Mouse (Mus musculus) hindbrain, embryonic 11.5 days (tissue): Measurements from ENCODE around the gene Btbd2. TPM values are rescaled to one million over a fixed set of nuclear protein-coding genes. Genes with fewer than 3 reads are reported as not detected.

ENCODE experiments used
- ATAC-seq: fragments of 200-750 bp; cut with Nextera tagmentation; 2 replicates; pipeline ENCODE4 v1.8.0; 2017; ENCODE audit warnings: mild to moderate bottlenecking, moderate TSS enrichment, moderate library complexity; ENCODE audit not compliant: low FRiP score
- DNase-seq: peaks from one replicate; pipeline ENCODE4 v3.0.0-alpha.2; 2015; ENCODE audit warnings: low spot score
- H3K27ac ChIP-seq: fragments of 300-500 bp; sonication (generic); 2 replicates; pipeline ENCODE4 v1.5.1; 2014; ENCODE audit warnings: mild to moderate bottlenecking, low read depth, low read length
- H3K27me3 ChIP-seq: fragments of 300-500 bp; sonication (generic); 2 replicates; pipeline ENCODE4 v1.6.1; 2014; ENCODE audit warnings: mild to moderate bottlenecking, low read length, moderate library complexity, mixed read lengths; ENCODE audit not compliant: control insufficient read depth, insufficient read depth
- H3K36me3 ChIP-seq: fragments of 300-500 bp; sonication (generic); 2 replicates; pipeline ENCODE4 v1.6.1; 2014; ENCODE audit warnings: mild to moderate bottlenecking, low read length, moderate library complexity, mixed read lengths; ENCODE audit not compliant: control insufficient read depth, insufficient read depth
- H3K4me1 ChIP-seq: fragments of 300-500 bp; sonication (generic); replicated peaks from 2 replicates; pipeline ENCODE4 v1.6.1; 2014; ENCODE audit warnings: low read length, mixed read lengths; ENCODE audit not compliant: control insufficient read depth, insufficient read depth
- H3K4me2 ChIP-seq: fragments of 300-500 bp; sonication (generic); replicated peaks from 2 replicates; pipeline ENCODE4 v1.6.1; 2014; ENCODE audit warnings: mild to moderate bottlenecking, low read depth, low read length
- H3K4me3 ChIP-seq: fragments of 300-500 bp; sonication (generic); 2 replicates; pipeline ENCODE4 v1.5.1; 2014; ENCODE audit warnings: low read depth, low read length
- H3K9ac ChIP-seq: fragments of 300-500 bp; sonication (generic); 2 replicates; pipeline ENCODE4 v1.6.1; 2014; ENCODE audit warnings: low read depth, low read length
- H3K9me3 ChIP-seq: fragments of 300-500 bp; sonication (generic); 2 replicates; pipeline ENCODE4 v1.6.1; 2016; ENCODE audit warnings: low read length; ENCODE audit not compliant: control insufficient read depth
- WGBS: fragments of 180-500 bp; shearing (Covaris S2); extraction: QIAGEN DNeasy Blood & Tissue Kit; methylation state at CpG from one replicate; pipeline ENCODE4 v1.1.7; 2014; 5-methylcytosine and 5-hydroxymethylcytosine counted together
- polyA plus RNA-seq: library from polyadenylated mRNA; unstranded; fragments of >200 nt; fragmentation: Nextera tagmentation; extraction: Ambion mirVana; gene quantifications from 2 replicates; pipeline ENCODE4 v1.2.1, GENCODE M21; 2014

The Btbd2 gene
- polyA plus RNA-seq, 1 experiment from 2014 or later, result 36.2 TPM

DNA sequence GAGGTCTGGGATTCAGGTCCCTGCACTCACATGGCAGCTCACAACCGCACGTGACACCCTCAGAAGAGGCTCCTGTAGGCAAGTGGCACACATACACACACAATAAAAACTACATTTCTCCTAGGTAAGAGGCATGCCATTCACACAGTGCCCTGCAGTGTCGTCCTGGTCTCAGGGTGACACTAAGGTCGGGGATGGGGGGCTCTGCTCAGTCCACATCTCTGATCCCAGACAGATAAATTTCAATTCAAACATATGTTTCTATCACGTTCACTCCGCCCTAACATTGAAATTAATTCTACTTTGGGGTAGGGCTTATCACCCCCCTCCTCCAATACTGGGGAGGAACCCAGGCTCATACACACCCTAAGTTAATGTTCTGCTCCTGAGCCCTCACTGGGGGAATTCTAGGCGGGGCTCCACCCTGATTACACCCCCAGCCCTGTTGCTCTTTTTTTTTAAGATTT is 43.2 kb upstream of the Btbd2 start:
- H3K27me3 ChIP-seq, result no peaks in the 10 kb centered on the region
- peaks cover 5% of the 10 kb centered on the region for H3K4me1 ChIP-seq
- no peak overlapping the region for H3K4me3 ChIP-seq
- no peak overlapping the region for H3K9ac ChIP-seq
- no peak overlapping the region for H3K27ac ChIP-seq
- H3K4me2 ChIP-seq, result no peak overlapping the region
- DNase-seq (no peak), ATAC-seq (no peak)
- 86% methylated on average over 7 of the region's 7 CpGs for WGBS
- no peaks in the 10 kb centered on the region for H3K9me3 ChIP-seq
- H3K36me3 ChIP-seq, result 0 out of 2 replicates have a peak, but pooled peaks cover 2% of the 10 kb centered on the region

DNA sequence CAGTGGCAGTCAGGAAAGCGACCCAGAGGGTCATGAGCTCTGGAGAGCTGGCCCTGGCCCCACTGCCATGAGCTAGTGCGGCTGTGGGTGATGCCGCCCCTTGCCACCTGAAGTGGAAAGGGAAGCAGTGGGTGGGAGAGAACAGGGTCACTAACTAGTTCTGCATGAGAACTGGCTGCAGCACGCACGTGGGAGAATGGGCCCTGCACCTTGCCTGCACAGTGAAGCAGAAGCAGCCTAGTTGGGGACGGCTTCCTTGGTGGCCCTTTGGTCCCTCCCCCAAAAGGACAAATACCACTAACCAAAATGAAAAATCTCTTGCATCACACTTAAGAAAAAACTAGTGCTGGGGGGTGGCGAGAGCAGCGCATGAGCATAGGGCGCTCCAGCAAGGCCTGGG is 41.7 kb upstream of the Btbd2 start:
- no peaks in the 10 kb centered on the region for H3K9me3 ChIP-seq
- no peak overlapping the region for H3K9ac ChIP-seq
- H3K4me3 ChIP-seq, result no peak overlapping the region
- 92% methylated on average over 9 of the region's 9 CpGs for WGBS
- H3K27ac ChIP-seq, result no peak overlapping the region
- no peak overlapping the region for H3K4me2 ChIP-seq
- H3K4me1 ChIP-seq, result peaks cover 5% of the 10 kb centered on the region
- H3K27me3 ChIP-seq, result no peaks in the 10 kb centered on the region
- no peak for DNase-seq
- ATAC-seq, result no peak
- H3K36me3 ChIP-seq, result peaks cover 5% of the 10 kb centered on the region; the same call in 1 of the 2 replicates

DNA sequence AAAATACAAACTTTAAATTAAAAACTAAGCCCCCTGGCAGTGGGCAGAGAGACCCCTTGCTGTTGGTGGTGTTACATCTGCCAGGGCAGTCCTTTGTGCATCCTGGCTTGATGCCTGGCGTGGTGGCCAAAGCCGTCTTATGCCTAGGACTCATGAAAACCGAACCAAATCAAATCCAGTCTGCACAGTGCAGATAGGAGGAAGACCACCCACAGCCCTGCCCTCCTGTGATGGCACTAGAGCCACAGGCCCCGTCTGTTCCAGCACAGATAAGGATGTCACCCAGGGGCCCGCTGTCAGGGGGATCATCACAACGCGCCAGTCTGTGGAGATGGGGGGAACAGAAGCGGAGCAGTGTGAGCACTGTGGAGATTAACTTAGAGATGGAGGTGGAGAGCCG is 40.9 kb upstream of the Btbd2 start:
- ATAC-seq (no peak), DNase-seq (no peak)
- Histone ChIP-seq H3K4me2 (no peak overlapping the region), H3K27ac (no peak overlapping the region), H3K4me3 (no peak overlapping the region), H3K27me3 (no peaks in the 10 kb centered on the region), H3K9ac (no peak overlapping the region), H3K36me3 (peaks cover 5% of the 10 kb centered on the region; the same call in 1 of the 2 replicates), H3K4me1 (peaks cover 3% of the 10 kb centered on the region), H3K9me3 (no peaks in the 10 kb centered on the region)
- WGBS, result 89% methylated on average over 9 of the region's 9 CpGs

DNA sequence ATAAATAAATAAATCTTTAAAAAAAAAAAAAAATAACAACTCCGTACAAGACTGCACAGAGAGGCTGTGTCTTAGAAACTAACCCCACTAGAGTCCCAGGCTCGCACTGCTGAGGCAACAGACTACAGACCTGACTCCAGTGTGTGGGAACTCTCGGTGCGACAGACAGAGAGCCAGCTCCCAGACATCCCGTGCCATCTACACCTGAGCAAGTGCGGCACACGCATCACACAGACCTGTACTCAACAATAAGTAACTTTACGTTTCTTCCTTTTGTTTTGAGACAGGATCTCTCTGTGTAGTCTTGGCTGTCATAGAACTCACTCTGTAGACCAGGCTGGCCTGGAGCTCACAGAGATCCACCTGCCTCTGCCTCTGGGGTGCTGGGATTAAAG is 40.5 kb upstream of the Btbd2 start:
- Histone ChIP-seq H3K4me2 (no peak overlapping the region), H3K4me3 (no peak overlapping the region), H3K36me3 (peaks cover 5% of the 10 kb centered on the region; the same call in 1 of the 2 replicates), H3K4me1 (peaks cover 3% of the 10 kb centered on the region), H3K9ac (no peak overlapping the region), H3K27ac (no peak overlapping the region), H3K27me3 (no peaks in the 10 kb centered on the region), H3K9me3 (no peaks in the 10 kb centered on the region)
- DNase-seq (no peak), ATAC-seq (no peak)
- WGBS, result 91% methylated on average over 8 of the region's 8 CpGs

DNA sequence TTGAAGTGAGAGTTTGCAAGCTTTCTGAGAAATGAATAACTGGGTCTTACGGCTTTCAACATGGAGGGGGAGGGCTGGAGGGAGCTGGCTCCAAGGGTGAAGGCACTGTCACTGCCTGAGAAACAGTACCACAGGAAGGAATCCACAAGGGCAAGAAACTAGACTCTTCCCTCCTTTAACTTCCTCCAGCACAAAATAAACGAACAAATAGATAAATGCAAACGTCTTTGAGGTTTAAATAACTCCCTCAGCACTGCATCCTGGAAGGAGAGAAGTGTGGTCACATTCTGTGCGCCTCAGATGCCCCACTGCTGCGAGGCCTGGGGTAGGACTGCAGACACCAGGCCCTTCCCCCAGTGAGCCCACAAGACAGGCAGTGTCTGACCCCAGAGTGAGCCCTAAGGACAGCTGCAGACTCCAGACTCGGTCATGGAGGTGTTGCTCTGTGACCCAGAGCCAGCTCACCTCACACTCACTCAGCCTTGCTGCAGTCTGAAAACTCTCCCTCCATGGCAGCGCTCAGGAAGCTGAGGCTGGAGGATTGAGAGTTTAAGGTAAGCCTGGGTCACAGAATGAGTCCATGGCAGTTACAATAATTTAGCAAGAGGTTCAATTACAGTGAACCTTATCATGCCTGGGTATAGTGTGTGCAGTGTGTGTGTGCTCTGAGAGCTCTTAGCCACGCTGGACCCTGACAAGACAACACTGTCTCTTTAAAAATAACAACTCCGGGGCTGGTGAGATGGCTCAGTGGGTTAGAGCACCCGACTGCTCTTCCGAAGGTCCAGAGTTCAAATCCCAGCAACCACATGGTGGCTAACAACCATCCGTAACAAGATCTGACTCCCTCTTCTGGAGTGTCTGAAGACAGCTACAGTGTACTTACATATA is 39.9 kb upstream of the Btbd2 start:
- Histone ChIP-seq H3K27ac (no peak overlapping the region), H3K9ac (no peak overlapping the region), H3K4me3 (no peak overlapping the region), H3K27me3 (no peaks in the 10 kb centered on the region), H3K4me1 (peaks cover 3% of the 10 kb centered on the region), H3K36me3 (peaks cover 5% of the 10 kb centered on the region; the same call in 1 of the 2 replicates), H3K4me2 (no peak overlapping the region), H3K9me3 (no peaks in the 10 kb centered on the region)
- WGBS, result 72% methylated on average over 11 of the region's 12 CpGs
- no peak for DNase-seq
- no peak for ATAC-seq

DNA sequence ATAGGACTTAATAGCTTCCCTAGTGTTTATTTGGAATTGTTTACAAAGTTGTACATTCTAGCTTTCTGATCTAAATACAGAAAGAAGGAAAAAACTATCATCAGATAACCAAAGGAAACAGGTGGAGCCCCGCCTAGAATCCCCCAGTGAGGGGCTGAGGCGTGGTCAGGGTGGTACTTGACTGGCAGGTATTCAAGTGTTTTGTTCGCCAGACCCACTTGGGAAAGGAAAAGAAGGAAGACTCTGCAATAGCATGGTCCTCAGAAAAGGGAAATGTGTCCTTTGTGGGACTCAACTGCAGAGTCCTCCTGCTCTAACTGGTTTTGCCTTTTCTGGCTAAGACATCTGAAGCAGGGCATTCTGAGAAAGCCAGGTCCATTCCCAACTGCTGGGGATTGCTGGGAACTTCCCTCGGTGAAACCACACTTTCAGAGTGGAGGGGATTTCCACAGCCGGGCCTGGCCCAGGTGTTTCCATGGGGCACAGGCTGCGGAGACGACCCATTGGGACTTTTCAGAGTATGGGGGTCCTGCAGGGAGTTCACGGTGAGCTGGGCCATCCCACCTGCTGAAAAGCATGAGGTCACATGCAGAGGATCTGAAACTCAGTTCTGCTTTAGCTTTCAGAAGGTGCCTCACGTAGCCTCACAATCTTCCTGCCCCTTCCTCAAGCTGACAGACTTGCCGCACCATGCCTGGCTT is 39.1 kb upstream of the Btbd2 start:
- ATAC-seq, result no peak
- peaks cover 3% of the 10 kb centered on the region for H3K4me1 ChIP-seq
- 80% methylated on average over 10 of the region's 10 CpGs for WGBS
- DNase-seq, result no peak
- H3K9me3 ChIP-seq, result no peaks in the 10 kb centered on the region
- H3K9ac ChIP-seq, result no peak overlapping the region
- peaks cover 5% of the 10 kb centered on the region; the same call in 1 of the 2 replicates for H3K36me3 ChIP-seq
- H3K4me3 ChIP-seq, result no peak overlapping the region
- no peaks in the 10 kb centered on the region for H3K27me3 ChIP-seq
- no peak overlapping the region for H3K27ac ChIP-seq
- no peak overlapping the region for H3K4me2 ChIP-seq

DNA sequence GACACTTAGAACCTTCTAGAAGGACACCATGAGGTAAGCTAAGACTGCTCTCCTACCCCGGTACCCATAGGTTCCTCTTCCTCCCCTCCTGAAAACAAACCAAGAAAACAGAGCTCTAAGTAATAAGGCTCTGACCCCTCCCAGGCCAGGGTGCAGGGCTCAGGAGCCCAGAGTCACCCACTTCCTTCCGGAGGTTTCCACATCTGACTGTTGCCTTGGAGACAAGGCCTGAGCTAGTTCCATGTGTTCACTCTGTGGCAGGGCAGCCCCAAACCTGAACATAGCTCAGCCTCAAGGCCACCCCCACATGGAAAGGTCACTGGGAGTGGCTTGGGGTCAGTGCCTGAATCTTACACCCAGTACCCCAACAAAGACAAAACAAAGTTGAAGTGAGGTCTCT is 38.3 kb upstream of the Btbd2 start:
- H3K9me3 ChIP-seq, result no peaks in the 10 kb centered on the region

DNA sequence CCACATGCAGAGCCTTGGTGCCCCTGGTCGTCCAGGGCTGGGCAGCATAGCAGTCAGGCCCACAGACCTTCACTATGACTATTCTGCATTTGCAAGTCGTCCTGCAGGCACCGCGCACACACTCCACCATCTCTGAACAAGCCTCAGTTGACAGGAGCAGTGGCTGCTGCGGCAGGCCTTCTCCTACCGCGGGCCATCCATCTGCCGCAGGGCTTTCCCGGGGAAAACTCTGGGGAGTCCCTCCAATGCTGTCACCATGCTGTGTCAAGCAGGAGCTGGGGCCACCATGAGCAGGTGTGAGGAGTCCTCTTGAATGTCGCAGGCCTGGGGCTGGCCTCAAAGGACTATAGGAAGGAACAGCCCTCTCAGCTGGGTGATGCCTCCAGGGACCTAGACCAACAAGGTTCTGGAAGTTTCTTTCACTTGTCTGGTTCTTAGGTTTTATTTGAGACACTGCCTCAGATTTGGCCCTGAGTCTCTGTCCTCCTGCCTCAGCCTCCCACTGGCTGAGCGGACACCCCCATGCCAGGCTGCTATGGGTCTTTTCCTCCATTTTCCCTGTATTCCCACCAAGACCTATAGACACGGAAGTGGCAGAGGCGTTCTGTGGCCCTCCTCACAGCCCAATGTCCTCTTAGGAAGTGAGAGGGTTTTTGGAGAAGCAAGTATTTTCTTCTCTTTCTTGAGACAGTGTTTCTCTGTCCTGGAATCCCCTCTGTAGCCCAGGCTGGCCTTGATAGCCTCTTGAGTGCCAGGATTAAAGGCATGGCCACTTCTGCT is 37.5 kb upstream of the Btbd2 start:
- Histone ChIP-seq H3K4me2 (no peak overlapping the region), H3K36me3 (peaks cover 8% of the 10 kb centered on the region), H3K4me3 (no peak overlapping the region), H3K27me3 (no peaks in the 10 kb centered on the region), H3K4me1 (no peaks in the 10 kb centered on the region), H3K9me3 (no peaks in the 10 kb centered on the region), H3K27ac (no peak overlapping the region), H3K9ac (no peak overlapping the region)
- WGBS, result 90% methylated on average over 13 of the region's 13 CpGs
- ATAC-seq, result no peak
- no peak for DNase-seq

More for the DNA sequence above, 38.3 kb upstream of the Btbd2 start:
- Histone ChIP-seq H3K27me3 (no peaks in the 10 kb centered on the region), H3K36me3 (peaks cover 5% of the 10 kb centered on the region; the same call in 1 of the 2 replicates), H3K9ac (no peak overlapping the region), H3K4me2 (no peak overlapping the region), H3K27ac (no peak overlapping the region), H3K4me1 (no peaks in the 10 kb centered on the region), H3K4me3 (no peak overlapping the region)
- no peak for DNase-seq
- 81% methylated on average over 2 of the region's 2 CpGs for WGBS
- no peak for ATAC-seq
